9 mouse cellular contexts compared by ENCODE assay signal in genomic region chr5:148349327-148350011, GRCm38 (mm10). TPM values are rescaled to one million over a fixed set of nuclear protein-coding genes. Genes with fewer than 3 reads are reported as not detected.
DNase-seq lines count a peak whose midpoint lies in the region; ATAC-seq and TF ChIP-seq lines count a peak whose summit lies in the region.
"Had no signal": no experiment of that assay in that cellular context is flagged by ENCODE, and none has a peak within 500 bp of the region (broad histone marks: within the 10 kb centered on the region; RNA-seq: fewer than 3 reads in every experiment).

No protein-coding gene starts in this region.

- no peak for TF ChIP-seq POLR2A in MEL (IDR thresholded peaks at IDR 0.05; ENCODE audit: control insufficient read depth in 1 of 2, insufficient read depth in 1 of 2, low read depth in 1 of 2, low read length in 2 of 2, poor library complexity in 1 of 2)
- TF ChIP-seq POLR2A in cerebellum, adult 2 months (IDR thresholded peaks at IDR 0.05; ENCODE audit: borderline replicate concordance, insufficient read depth, low read length): no peak

- DNase-seq in hindbrain, embryonic 11.5 days (ENCODE audit: low spot score): peak; percentile 18
- DNase-seq in hindbrain, embryonic 10.5 days (ENCODE audit: low spot score): no peak
- DNase-seq in MEL (ENCODE audit: low read depth, low spot score): no peak
- DNase-seq in adrenal gland, postnatal 36 days: peak; percentile 59 to 72
- DNase-seq in cerebellum, adult 2 months: no peak
- DNase-seq in gastrocnemius, postnatal 14 days: no peak
- no peak for DNase-seq in forebrain, embryonic 14.5 days (ENCODE audit: low spot score)
- DNase-seq: right cerebral cortex, adult 18-20 months had no signal

- H3K27me3 ChIP-seq in hindbrain, embryonic 11.5 days (ENCODE audit: control insufficient read depth, insufficient read depth, low read length): no peaks in the 10 kb centered on the region
- no peaks in the 10 kb centered on the region for H3K27me3 ChIP-seq in hindbrain, embryonic 10.5 days (ENCODE audit: insufficient read depth, poor library complexity, severe bottlenecking)
- no peaks in the 10 kb centered on the region for H3K27me3 ChIP-seq in MEL (ENCODE audit: control insufficient read depth in 1 of 2, insufficient read depth in 2 of 2, low read length in 2 of 2)
- no peaks in the 10 kb centered on the region for H3K27me3 ChIP-seq in limb, embryonic 12.5 days
- H3K27me3 ChIP-seq in cerebellum, adult 2 months (ENCODE audit: control insufficient read depth, insufficient read depth, low read length): no peaks in the 10 kb centered on the region
- H3K27me3 ChIP-seq in forebrain, embryonic 14.5 days (replicated peaks; ENCODE audit: control insufficient read depth, insufficient read depth, low read length): no peaks in the 10 kb centered on the region

- H3K4me3 ChIP-seq in hindbrain, embryonic 11.5 days (ENCODE audit: low read depth, low read length): no peak overlapping the region
- no peak overlapping the region for H3K4me3 ChIP-seq in hindbrain, embryonic 10.5 days
- H3K4me3 ChIP-seq in MEL (ENCODE audit: control insufficient read depth in 1 of 2, insufficient read depth in 1 of 2, low read depth in 2 of 2, low read length in 2 of 2): no peak overlapping the region
- H3K4me3 ChIP-seq in limb, embryonic 12.5 days (replicated peaks): no peak overlapping the region
- H3K4me3 ChIP-seq in cerebellum, adult 2 months (replicated peaks; ENCODE audit: insufficient read depth, low read depth, low read length): no peak overlapping the region
- no peak overlapping the region for H3K4me3 ChIP-seq in forebrain, embryonic 14.5 days (ENCODE audit: low read depth, low read length)

- no peak overlapping the region for H3K4me2 ChIP-seq in hindbrain, embryonic 11.5 days (replicated peaks; ENCODE audit: low read depth, low read length)
- H3K4me2 ChIP-seq in limb, embryonic 12.5 days: no peak overlapping the region
- no peak overlapping the region for H3K4me2 ChIP-seq in forebrain, embryonic 14.5 days (ENCODE audit: low read length)

- TF ChIP-seq EP300 in MEL (IDR thresholded peaks at IDR 0.05; ENCODE audit: low read depth in 1 of 2, low read length in 2 of 2): no peak

- no peak for TF ChIP-seq RAD21 in MEL (IDR thresholded peaks at IDR 0.05; ENCODE audit: low read depth, low read length)

- no peaks in the 10 kb centered on the region for H3K9me3 ChIP-seq in hindbrain, embryonic 11.5 days (ENCODE audit: control insufficient read depth, low read length)
- H3K9me3 ChIP-seq in hindbrain, embryonic 10.5 days: no peaks in the 10 kb centered on the region
- no peaks in the 10 kb centered on the region for H3K9me3 ChIP-seq in MEL (replicated peaks; ENCODE audit: insufficient read depth, low read length)
- no peaks in the 10 kb centered on the region for H3K9me3 ChIP-seq in limb, embryonic 12.5 days
- no peaks in the 10 kb centered on the region for H3K9me3 ChIP-seq in forebrain, embryonic 14.5 days (replicated peaks; ENCODE audit: control insufficient read depth, low read length)

- WGBS in hindbrain, embryonic 11.5 days: 72% methylated on average over 15 of the region's 15 CpGs
- WGBS in hindbrain, embryonic 10.5 days: 82% methylated on average over 15 of the region's 15 CpGs
- WGBS in limb, embryonic 12.5 days: 47% methylated on average over 15 of the region's 15 CpGs
- 64% methylated on average over 15 of the region's 15 CpGs for WGBS in cerebellum, adult 2 months
- WGBS in forebrain, embryonic 14.5 days: 80% methylated on average over 15 of the region's 15 CpGs

- ATAC-seq in hindbrain, embryonic 11.5 days (ENCODE audit: low FRiP score): no peak
- peak; percentile 53; the same call in 1 of the 2 replicates for ATAC-seq in limb, embryonic 12.5 days (ENCODE audit: insufficient number of reproducible peaks, insufficient read depth, low FRiP score, low TSS enrichment, low read depth)
- ATAC-seq in forebrain, embryonic 14.5 days: no peak

- no peaks in the 10 kb centered on the region for H3K36me3 ChIP-seq in hindbrain, embryonic 11.5 days (ENCODE audit: control insufficient read depth, insufficient read depth, low read length)
- H3K36me3 ChIP-seq in hindbrain, embryonic 10.5 days: peaks cover 24% of the 10 kb centered on the region
- H3K36me3 ChIP-seq in MEL (ENCODE audit: control insufficient read depth in 1 of 2, insufficient read depth in 2 of 2, low read length in 2 of 2): peaks cover 0 to 55% of the 10 kb centered on the region in 2 experiments; a peak in 2 of 4 replicates
- no peaks in the 10 kb centered on the region for H3K36me3 ChIP-seq in limb, embryonic 12.5 days
- no peaks in the 10 kb centered on the region for H3K36me3 ChIP-seq in forebrain, embryonic 14.5 days (ENCODE audit: control insufficient read depth, insufficient read depth, low read length)

- H3K4me1 ChIP-seq in hindbrain, embryonic 11.5 days (replicated peaks; ENCODE audit: control insufficient read depth, insufficient read depth, low read length): no peaks in the 10 kb centered on the region
- 0 out of 2 replicates have a peak, but pooled peaks cover 8% of the 10 kb centered on the region for H3K4me1 ChIP-seq in hindbrain, embryonic 10.5 days (replicated peaks)
- no peaks in the 10 kb centered on the region for H3K4me1 ChIP-seq in MEL (ENCODE audit: control insufficient read depth in 1 of 2, insufficient read depth in 2 of 2, low read length in 2 of 2)
- H3K4me1 ChIP-seq in limb, embryonic 12.5 days (replicated peaks): peaks cover 27% of the 10 kb centered on the region
- no peaks in the 10 kb centered on the region for H3K4me1 ChIP-seq in cerebellum, adult 2 months (ENCODE audit: control insufficient read depth, insufficient read depth, low read length)
- H3K4me1 ChIP-seq in forebrain, embryonic 14.5 days (ENCODE audit: control insufficient read depth, insufficient read depth, low read length): no peaks in the 10 kb centered on the region

- TF ChIP-seq CTCF in MEL (IDR thresholded peaks at IDR 0.05 in 2 of 3, conservative IDR thresholded peaks at IDR 0.05 in 1 of 3; ENCODE audit: control insufficient read depth in 1 of 3, insufficient read depth in 1 of 3, low read depth in 2 of 3, low read length in 3 of 3, poor library complexity in 1 of 3, severe bottlenecking in 1 of 3): no peak
- no peak for TF ChIP-seq CTCF in cerebellum, adult 2 months (IDR thresholded peaks at IDR 0.05; ENCODE audit: borderline replicate concordance, insufficient read depth, low read depth, low read length)

- peaks cover 3% of the 10 kb centered on the region; the same call in 1 of the 2 replicates for H3K79me2 ChIP-seq in MEL (ENCODE audit: control insufficient read depth, insufficient read depth, low read length, poor library complexity)

- intact Hi-C loops in gastrocnemius, postnatal 14 days (cut with DNase I; ENCODE audit: low total_unique reads): no loop called here

- no peak overlapping the region for H3K9ac ChIP-seq in hindbrain, embryonic 11.5 days (ENCODE audit: low read depth, low read length)
- H3K9ac ChIP-seq in MEL (ENCODE audit: control insufficient read depth, low read depth, low read length, poor library complexity, severe bottlenecking): no peak overlapping the region
- H3K9ac ChIP-seq in limb, embryonic 12.5 days (replicated peaks): no peak overlapping the region
- H3K9ac ChIP-seq in forebrain, embryonic 14.5 days (ENCODE audit: low read length): no peak overlapping the region

- H3K27ac ChIP-seq in hindbrain, embryonic 11.5 days (ENCODE audit: low read depth, low read length): no peak overlapping the region; the same call in 1 of the 2 replicates
- H3K27ac ChIP-seq in hindbrain, embryonic 10.5 days: no peak overlapping the region; the same call in 1 of the 2 replicates
- no peak overlapping the region for H3K27ac ChIP-seq in MEL (ENCODE audit: control insufficient read depth, low read depth, low read length)
- no peak overlapping the region for H3K27ac ChIP-seq in limb, embryonic 12.5 days
- H3K27ac ChIP-seq in cerebellum, adult 2 months (ENCODE audit: insufficient read depth, low read length): no peak overlapping the region
- no peak overlapping the region for H3K27ac ChIP-seq in forebrain, embryonic 14.5 days (ENCODE audit: low read depth, low read length)

TF ChIP-seq in MEL, 35 proteins besides CTCF, POLR2A, EP300 and RAD21:
- TF ChIP-seq CHD1 (IDR thresholded peaks at IDR 0.05; ENCODE audit: low read depth, low read length) (no peak), POLR2AphosphoS2 (IDR thresholded peaks at IDR 0.05; ENCODE audit: low read length) (0 out of 2 replicates have a peak, but pooled peaks have one; percentile 20)

RNA-seq across cellular contexts. Expression of gene Slc7a1, which starts 50.2 kb away (rescaled TPM):
- 16.9 and 20.9 TPM in 2 replicates for polyA plus RNA-seq in hindbrain, embryonic 11.5 days (2014; fragmentation: Nextera tagmentation; extraction: Ambion mirVana)
- polyA plus RNA-seq in hindbrain, embryonic 10.5 days (2016; fragmentation: Nextera tagmentation; extraction: Ambion mirVana): 10.8 and 13.6 TPM in 2 replicates
- 64.1 and 90.2 TPM in 2 replicates for total RNA-seq in MEL (2012; rRNA removed)
- polyA plus RNA-seq in MEL (2012; ENCODE audit: insufficient read depth in 1 of 2, insufficient read length in 2 of 2, low read depth in 1 of 2, low replicate concordance in 2 of 2, missing spikeins in 1 of 2): 100 to 1,000 TPM in 1 of 2 experiments, 10 to 100 TPM in 1; 80.9 to 133 TPM
- total RNA-seq in adrenal gland, postnatal 36 days (2021): 100 to 1,000 TPM; 103 to 112 TPM
- polyA plus RNA-seq in limb, embryonic 12.5 days (2016; fragmentation: Nextera tagmentation; extraction: Ambion mirVana): 12.0 and 12.6 TPM in 2 replicates
- polyA plus RNA-seq in cerebellum, adult 2 months (2012; rRNA removed): 10.5 and 10.7 TPM in 2 replicates
- 1 to 10 TPM; 4.4 to 7.1 TPM for total RNA-seq in gastrocnemius, postnatal 14 days (2021)
- polyA plus RNA-seq in forebrain, embryonic 14.5 days (2014; fragmentation: Nextera tagmentation; extraction: Ambion mirVana): 30.0 and 44.2 TPM in 2 replicates

Comparison
In these comparisons a context has a peak if more than half of its experiments do, and no peak if none do; other contexts are left out.
1. DNase-seq: peak in hindbrain, embryonic 11.5 days (single experiment) and adrenal gland, postnatal 36 days (2 of 2); none in hindbrain, embryonic 10.5 days (single experiment), MEL (single experiment), cerebellum, adult 2 months (0 of 2), gastrocnemius, postnatal 14 days (single experiment) and forebrain, embryonic 14.5 days (single experiment).